Mouse (Mus musculus) adrenal gland, adult 8-10 months (tissue): Measurements from ENCODE around the gene Fam117a. TPM values are rescaled to one million over a fixed set of nuclear protein-coding genes. Genes with fewer than 3 reads are reported as not detected.
A peak's percentile ranks its signal among the peaks of the same experiment; 100 is the strongest.
"Not testable (repeated sequence)": the region's sequence is repeated elsewhere in the genome, so short reads cannot be mapped to it uniquely, and the experiment has no call there.

Experiments used
- DNase-seq: peaks from one replicate; pipeline ENCODE4 v3.0.0; 2022
- total RNA-seq, 4 experiments: library from RNA; stranded (reverse); gene quantifications; 2 replicates each; pipeline ENCODE4 v1.2.4; 2022

The Fam117a gene
- total RNA-seq, 4 experiments from 2014 or later = 14.7 to 21.4 (median 18.0) TPM

DNA sequence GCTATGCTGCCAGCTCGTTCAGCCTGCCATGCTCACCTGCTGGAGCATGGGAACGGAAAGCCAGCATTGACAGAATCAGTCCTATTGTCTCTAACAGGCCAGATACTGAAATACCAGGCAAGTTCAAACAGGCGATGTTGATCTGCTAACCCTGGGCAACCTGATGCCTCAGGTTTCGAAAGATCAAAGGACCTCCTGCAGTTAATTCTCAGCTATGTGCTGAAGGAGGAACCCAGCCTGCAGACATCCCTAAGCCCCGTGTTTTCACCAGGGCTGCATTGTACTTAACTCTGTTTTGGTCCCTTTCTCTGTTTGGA is 56.6 kb downstream of the Fam117a start:
- DNase-seq = no peak

DNA sequence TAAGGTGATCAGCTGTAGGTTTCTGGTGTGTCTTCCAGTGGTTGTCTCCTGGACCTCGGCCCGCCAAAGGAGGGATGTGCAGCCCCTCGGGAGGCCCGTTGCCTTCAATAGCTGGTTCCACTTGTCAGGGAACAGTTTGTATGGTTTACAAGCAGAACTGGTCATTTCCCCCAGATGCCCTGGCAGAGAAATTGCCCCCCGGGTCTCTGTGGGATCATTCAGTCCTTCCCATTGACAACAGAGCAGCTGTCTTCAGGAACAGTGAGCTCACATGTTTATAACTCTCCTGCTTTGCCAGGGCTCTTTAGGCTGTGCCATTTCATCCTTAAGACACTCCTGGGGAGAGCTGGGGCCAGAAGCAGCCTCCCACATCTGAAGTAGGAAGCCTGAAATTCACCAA is 57.3 kb downstream of the Fam117a start:
- no peak for DNase-seq

DNA sequence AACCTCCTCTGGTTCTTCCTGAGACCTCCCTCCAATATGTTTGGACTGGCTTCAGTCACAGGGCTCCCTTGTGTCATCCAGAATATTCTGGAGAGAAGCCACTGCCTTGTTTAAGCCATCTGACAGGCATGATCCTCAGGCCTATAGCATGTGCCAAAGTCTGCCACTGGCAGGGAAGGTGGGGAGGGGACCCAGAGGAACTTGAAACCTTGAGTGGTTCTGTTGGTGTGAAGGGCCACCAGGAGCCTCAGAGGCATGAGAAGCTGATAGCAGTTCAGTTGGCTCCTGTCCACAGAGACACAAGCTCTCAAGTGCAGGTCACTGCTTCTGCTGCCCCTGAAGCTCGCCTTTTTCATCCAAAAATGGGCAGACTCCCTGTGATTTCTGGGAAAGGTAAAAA is 59.7 kb downstream of the Fam117a start:
- no peak for DNase-seq

DNA sequence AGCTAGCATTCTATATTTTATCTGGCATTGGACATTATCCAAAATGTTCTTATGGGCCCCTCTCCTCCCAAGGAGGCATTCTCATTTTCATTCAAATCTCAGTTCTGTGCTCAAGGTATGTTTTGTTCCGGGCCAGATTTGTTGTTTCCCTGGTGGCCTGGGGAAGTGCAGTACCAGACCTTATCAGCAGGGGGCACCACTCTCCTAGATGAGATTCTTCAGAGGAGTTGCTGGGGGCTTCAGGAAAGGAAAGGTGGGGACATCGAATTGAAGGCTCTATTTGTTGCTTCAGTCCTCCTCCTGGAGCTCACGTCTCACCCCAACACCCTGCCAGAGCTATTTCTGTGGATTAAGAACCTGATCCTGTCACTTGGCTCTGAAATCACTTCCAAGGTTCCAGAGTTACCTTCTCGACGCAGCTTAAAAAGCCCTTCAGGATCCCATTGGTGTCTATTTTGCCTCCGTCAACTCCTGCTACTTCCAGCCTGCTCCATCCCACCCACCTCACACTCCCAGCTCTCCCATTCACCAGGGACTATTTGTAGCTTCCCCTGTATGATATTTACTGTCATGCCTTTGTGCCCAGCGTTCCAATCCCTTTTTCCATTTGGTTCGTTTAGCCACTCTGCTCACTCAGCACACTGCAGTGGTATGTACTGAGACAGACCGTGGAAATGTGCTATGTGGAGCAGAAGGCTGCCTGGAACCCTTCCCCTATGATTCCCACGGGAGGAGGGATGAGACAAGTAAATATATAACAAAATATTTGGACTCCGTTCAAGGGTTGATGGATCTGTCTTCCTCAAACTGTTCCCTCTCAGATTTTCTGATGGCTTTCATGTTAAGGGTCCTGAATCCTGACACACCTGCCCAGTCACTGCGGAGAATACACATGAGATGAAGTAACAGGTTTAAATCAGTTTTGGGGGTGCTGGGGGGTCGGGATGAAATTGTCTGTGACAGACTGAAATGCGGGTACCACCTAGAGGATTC is 61.3 kb downstream of the Fam117a start:
- peak; percentile 40 for DNase-seq

GRCm38 (mm10) chr11:95399520-95400020 is 62.8 kb downstream of the Fam117a start:
- no peak for DNase-seq

GRCm38 (mm10) chr11:95401568-95401967 is 64.8 kb downstream of the Fam117a start:
- no peak for DNase-seq

GRCm38 (mm10) chr11:95402196-95402595 is 65.4 kb downstream of the Fam117a start:
- DNase-seq = peak; percentile 61

GRCm38 (mm10) chr11:95402658-95403101 is 65.9 kb downstream of the Fam117a start:
- DNase-seq = peak; percentile 75

GRCm38 (mm10) chr11:95403382-95404340 is 66.8 kb downstream of the Fam117a start:
- DNase-seq = no peak

DNA sequence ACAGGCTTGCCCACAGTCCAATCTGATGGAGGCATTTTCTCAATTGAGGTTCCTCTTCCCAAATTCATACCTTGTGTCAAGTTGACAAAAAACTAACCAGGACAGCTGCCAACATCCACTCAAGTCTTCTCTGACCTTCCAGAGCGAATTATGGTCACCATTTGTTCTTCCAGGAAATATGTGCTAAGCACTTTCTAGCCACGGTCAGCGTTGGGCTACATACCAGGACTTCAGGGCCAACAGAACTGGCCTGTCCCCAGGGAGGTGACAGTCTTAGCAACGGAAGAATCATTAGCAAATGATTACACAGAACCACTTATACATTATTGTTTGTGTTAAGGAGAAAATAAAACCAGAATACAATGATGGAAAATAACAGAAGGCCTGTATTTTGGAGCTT is 69.0 kb downstream of the Fam117a start:
- DNase-seq = no peak

DNA sequence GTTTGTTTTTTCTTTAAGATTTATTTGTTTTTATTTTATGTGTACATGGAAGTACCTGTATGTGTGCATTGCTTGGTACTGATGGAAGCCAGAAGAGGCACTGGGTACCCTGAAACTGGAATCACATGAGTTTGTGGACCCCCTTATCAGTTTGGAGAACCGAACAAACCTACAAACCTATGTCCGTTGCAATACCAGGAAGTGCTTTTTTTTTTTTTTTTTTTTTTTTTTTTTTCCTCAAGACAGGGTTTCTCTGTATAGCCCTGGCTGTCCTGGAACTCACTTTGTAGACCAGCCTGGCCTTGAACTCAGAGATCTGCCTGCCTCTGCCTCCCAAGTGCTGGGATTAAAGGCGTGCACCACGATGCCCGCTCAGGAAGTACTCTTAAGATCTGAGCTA is 69.6 kb downstream of the Fam117a start:
- not testable (repeated sequence) for DNase-seq

GRCm38 (mm10) chr11:95409450-95410112 is 72.8 kb downstream of the Fam117a start:
- no peak for DNase-seq

DNA sequence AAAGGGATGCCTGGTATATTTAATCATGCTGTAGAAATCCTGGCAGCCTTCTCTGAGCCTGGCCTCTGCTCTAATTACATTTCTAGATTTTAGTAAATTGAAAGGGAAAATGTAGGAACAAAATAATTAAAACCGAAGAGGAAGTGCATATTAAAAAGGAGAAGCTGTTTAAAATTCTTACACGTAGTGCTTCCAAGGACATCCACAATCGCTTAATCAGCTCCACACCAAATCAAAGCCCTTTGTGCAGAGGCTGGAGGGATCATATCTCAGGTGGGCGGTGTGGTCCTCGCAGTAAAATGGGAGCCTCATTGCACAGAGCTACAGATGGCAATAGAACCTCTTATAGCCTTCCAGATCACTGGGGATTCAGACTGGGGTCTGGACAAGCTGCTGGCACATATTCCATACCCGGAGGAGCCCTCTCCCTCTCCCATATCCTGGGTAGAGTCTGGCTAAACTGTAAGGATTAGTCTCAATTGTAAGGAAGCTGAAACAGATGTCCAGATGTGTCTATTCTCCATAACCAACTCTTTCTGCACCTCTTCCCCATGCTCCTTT is 74.7 kb downstream of the Fam117a start:
- no peak for DNase-seq

DNA sequence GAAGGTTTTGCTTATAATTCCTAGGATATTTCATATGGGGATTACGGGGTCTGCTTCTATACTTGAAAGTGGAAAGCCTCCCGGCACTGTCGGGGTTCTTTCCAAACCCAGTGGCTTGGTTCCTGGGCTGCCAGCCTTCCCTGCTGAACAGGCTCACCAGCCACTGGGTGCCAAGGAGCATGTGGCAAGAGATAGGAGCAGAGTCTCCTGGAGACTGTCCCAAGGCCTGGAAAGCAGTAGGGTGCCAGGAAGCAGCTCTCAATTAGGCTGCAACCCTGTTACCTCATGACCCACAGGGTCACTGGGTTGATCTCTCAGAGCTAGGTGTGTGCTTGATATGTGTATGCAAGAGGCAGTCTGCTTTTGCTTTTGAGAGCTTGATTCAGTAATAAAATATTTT is 75.8 kb downstream of the Fam117a start:
- DNase-seq = peak; percentile 84

- peak; percentile 91 for DNase-seq
Measured at GRCm38 (mm10) chr11:95413641-95414535, 77.1 kb downstream of the Fam117a start, which contains the start of gene Spop. Spop (plus strand) TSS chr11:95414080.

- peak; percentile 93 for DNase-seq
Measured at GRCm38 (mm10) chr11:95414536-95415161, 77.8 kb downstream of the Fam117a start.

DNA sequence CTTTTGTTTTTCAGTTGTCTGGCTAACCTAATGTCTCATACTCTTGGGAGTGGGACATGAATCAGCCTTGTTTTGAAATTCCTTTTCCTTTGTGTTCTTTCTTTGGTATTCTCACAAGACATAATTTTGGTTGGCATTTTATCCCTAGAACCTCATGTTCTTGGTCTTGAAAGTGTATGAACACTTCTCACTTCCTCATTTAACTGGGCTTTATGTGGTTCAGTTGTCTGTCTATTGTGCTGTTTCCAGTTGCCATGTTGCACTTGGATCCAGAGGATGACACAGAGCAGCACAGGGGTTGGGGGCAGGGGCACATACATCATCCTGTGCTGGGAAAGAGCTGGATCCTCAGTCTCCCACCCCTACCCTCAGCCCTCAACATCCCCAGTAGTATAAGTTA is 79.1 kb downstream of the Fam117a start:
- DNase-seq = no peak

DNA sequence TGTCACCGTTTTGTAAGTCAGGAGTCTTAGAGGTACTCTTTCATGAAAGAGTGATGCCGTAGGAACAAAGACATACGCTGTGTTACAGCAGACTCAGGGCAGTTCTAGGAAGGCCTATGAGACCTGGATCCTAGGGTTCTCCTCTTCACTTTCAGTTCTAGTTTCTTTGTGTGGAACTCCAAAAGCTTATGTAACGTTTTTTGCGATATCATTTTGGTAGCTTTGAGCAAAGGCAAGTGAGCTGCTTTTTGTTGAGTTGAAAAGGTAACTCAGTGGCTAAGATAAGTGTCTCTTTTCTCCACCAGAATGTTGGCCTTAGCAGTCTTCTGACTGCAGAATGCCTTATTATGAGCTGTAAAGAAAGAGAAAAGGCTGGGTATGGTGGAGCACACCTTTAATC is 80.5 kb downstream of the Fam117a start:
- no peak for DNase-seq

- DNase-seq = no peak
Measured at GRCm38 (mm10) chr11:95420880-95421435, 84.1 kb downstream of the Fam117a start.

DNA sequence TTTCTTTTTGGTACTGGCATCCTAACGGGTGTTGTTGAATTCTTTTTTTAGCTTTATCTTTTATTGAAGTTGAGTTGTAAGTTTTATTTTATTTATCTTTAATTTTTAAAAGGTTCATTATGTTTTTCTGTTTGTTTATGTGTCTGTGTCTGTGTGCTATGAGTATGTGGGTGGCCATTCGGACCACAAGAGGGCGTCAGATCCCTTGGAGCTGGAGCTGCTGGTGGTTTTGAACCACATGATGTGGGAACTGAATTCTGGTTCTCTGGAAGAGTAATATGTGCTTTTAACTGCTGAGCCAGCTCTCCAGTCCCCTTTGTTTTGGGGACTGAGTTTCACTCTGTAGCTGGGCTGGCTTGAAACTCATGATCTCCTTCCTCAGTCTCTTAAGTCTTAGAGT is 86.7 kb downstream of the Fam117a start:
- no peak for DNase-seq
